Mouse (Mus musculus) E14TG2a.4 (cell line): ENCODE measurements around the gene S100a10.
A peak's percentile ranks its signal among the peaks of the same experiment; 100 is the strongest.
"Not testable (repeated sequence)": the region's sequence is repeated elsewhere in the genome, so short reads cannot be mapped to it uniquely, and the experiment has no call there.

Experiments used
- H3K27me3 ChIP-seq: 2 replicates; pipeline ENCODE4 v1.6.1; 2014; ENCODE audit warnings: low read length, control low read depth; ENCODE audit not compliant: insufficient read depth
- H3K36me3 ChIP-seq: 2 replicates; pipeline ENCODE4 v1.6.1; 2014; ENCODE audit warnings: low read length, control low read depth; ENCODE audit not compliant: insufficient read depth
- H3K4me1 ChIP-seq: replicated peaks from 2 replicates; pipeline ENCODE4 v1.6.1; 2014; ENCODE audit warnings: low read depth, low read length, control low read depth
- H3K4me3 ChIP-seq: replicated peaks from 2 replicates; pipeline ENCODE4 v1.5.1; 2014; ENCODE audit warnings: mild to moderate bottlenecking, low read length
- H3K9me3 ChIP-seq: 2 replicates; pipeline ENCODE4 v1.6.1; 2014; ENCODE audit warnings: low read length, control low read depth
- CTCF ChIP-seq: conservative IDR thresholded peaks from 2 replicates; pipeline ENCODE4 v1.5.1; 2014; ENCODE audit warnings: low read length
- NANOG ChIP-seq: IDR thresholded peaks from 2 replicates; pipeline ENCODE4 v1.6.1; 2014; ENCODE audit warnings: borderline replicate concordance, low read length, mixed read lengths
- POU5F1 ChIP-seq: IDR thresholded peaks from 2 replicates; pipeline ENCODE4 v1.6.1; 2014; ENCODE audit warnings: low read length, borderline replicate concordance

Gene S100a10

GRCm38 (mm10) chr3:93538486-93538885, 16.4 kb upstream of the S100a10 start:
- H3K27me3 ChIP-seq: no peaks in the 10 kb centered on the region
- TF ChIP-seq CTCF (no peak), NANOG (no peak)
- no peaks in the 10 kb centered on the region for H3K4me1 ChIP-seq
- no peak overlapping the region for H3K4me3 ChIP-seq
- H3K9me3 ChIP-seq: peaks cover 3% of the 10 kb centered on the region; the same call in 1 of the 2 replicates
- H3K36me3 ChIP-seq: no peaks in the 10 kb centered on the region

GRCm38 (mm10) chr3:93541501-93541900, 13.4 kb upstream of the S100a10 start:
- no peaks in the 10 kb centered on the region for H3K36me3 ChIP-seq
- no peak for TF ChIP-seq NANOG
- TF ChIP-seq POU5F1: no peak
- TF ChIP-seq CTCF: no peak
- H3K4me1 ChIP-seq: no peaks in the 10 kb centered on the region
- peaks cover 11% of the 10 kb centered on the region for H3K9me3 ChIP-seq
- no peaks in the 10 kb centered on the region for H3K27me3 ChIP-seq
- no peak overlapping the region for H3K4me3 ChIP-seq

GRCm38 (mm10) chr3:93544170-93544569, 10.7 kb upstream of the S100a10 start:
- not testable (repeated sequence) for H3K27me3 ChIP-seq, H3K36me3 ChIP-seq, H3K4me3 ChIP-seq
- peaks cover 11% of the 10 kb centered on the region for H3K9me3 ChIP-seq
- peaks cover 17% of the 10 kb centered on the region for H3K4me1 ChIP-seq

GRCm38 (mm10) chr3:93547099-93547648, 7.7 kb upstream of the S100a10 start:
- Histone ChIP-seq H3K4me3 (no peak overlapping the region; the same call in 1 of the 2 replicates), H3K9me3 (peaks cover 11% of the 10 kb centered on the region), H3K27me3 (no peaks in the 10 kb centered on the region), H3K4me1 (peaks cover 18% of the 10 kb centered on the region), H3K36me3 (no peaks in the 10 kb centered on the region)
- TF ChIP-seq CTCF (peak; percentile 94), POU5F1 (no peak)

- no peaks in the 10 kb centered on the region for H3K36me3 ChIP-seq
- H3K27me3 ChIP-seq: no peaks in the 10 kb centered on the region
- peaks cover 18% of the 10 kb centered on the region for H3K4me1 ChIP-seq
- peaks cover 11% of the 10 kb centered on the region for H3K9me3 ChIP-seq
- TF ChIP-seq CTCF (no peak), POU5F1 (no peak), NANOG (no peak)
- H3K4me3 ChIP-seq: 0 out of 2 replicates have a peak overlapping the region, but pooled peaks have one; percentile 21
Observed at GRCm38 (mm10) chr3:93547749-93548540, 6.9 kb upstream of the S100a10 start.

GRCm38 (mm10) chr3:93548541-93549266, 6.2 kb upstream of the S100a10 start:
- Histone ChIP-seq H3K36me3 (no peaks in the 10 kb centered on the region), H3K27me3 (no peaks in the 10 kb centered on the region), H3K9me3 (peaks cover 8% of the 10 kb centered on the region), H3K4me1 (peaks cover 23% of the 10 kb centered on the region), H3K4me3 (no peak overlapping the region)
- no peak for TF ChIP-seq POU5F1
- TF ChIP-seq CTCF: no peak
- TF ChIP-seq NANOG: no peak

GRCm38 (mm10) chr3:93549986-93550385, 4.9 kb upstream of the S100a10 start:
- no peak overlapping the region for H3K4me3 ChIP-seq

GRCm38 (mm10) chr3:93551950-93552901, 2.7 kb upstream of the S100a10 start:
- no peaks in the 10 kb centered on the region for H3K27me3 ChIP-seq
- H3K4me3 ChIP-seq: no peak overlapping the region
- no peak for TF ChIP-seq CTCF
- TF ChIP-seq POU5F1: no peak
- no peak for TF ChIP-seq NANOG
- peaks cover 48% of the 10 kb centered on the region for H3K4me1 ChIP-seq
- no peaks in the 10 kb centered on the region for H3K36me3 ChIP-seq
- H3K9me3 ChIP-seq: no peaks in the 10 kb centered on the region

More at GRCm38 (mm10) chr3:93549986-93550385, 4.9 kb upstream of the S100a10 start:
- H3K4me1 ChIP-seq: peaks cover 33% of the 10 kb centered on the region
- H3K27me3 ChIP-seq: no peaks in the 10 kb centered on the region
- no peaks in the 10 kb centered on the region for H3K36me3 ChIP-seq
- TF ChIP-seq POU5F1: no peak
- no peak for TF ChIP-seq CTCF
- TF ChIP-seq NANOG: no peak
- no peaks in the 10 kb centered on the region for H3K9me3 ChIP-seq
